Mouse (Mus musculus): ENCODE results near the gene Mrps34. TPM values are rescaled to one million over a fixed set of nuclear protein-coding genes. Genes with fewer than 3 reads are reported as not detected.
"Not testable (repeated sequence)": the region's sequence is repeated elsewhere in the genome, so short reads cannot be mapped to it uniquely, and the experiment has no call there.

The Mrps34 gene
- total RNA-seq, 2 experiments from 2014 or later: 75.8 to 95.7 TPM

GRCm38 (mm10) chr17:24923246-24923645 lies 28.3 kb downstream of the Mrps34 start:
- Histone ChIP-seq H3K27ac (no peak overlapping the region), H3K4me3 (no peak overlapping the region)
- intact Hi-C loops (cut with DNase I): no loop called here
- no peak for DNase-seq
- no peak for TF ChIP-seq CTCF (IDR thresholded peaks at IDR 0.05)

- no peak overlapping the region for H3K4me3 ChIP-seq
- TF ChIP-seq CTCF (IDR thresholded peaks at IDR 0.05): no peak
- no peak overlapping the region for H3K27ac ChIP-seq
- DNase-seq: no peak
- intact Hi-C loops (cut with DNase I): no loop called here
Observed at GRCm38 (mm10) chr17:24929506-24929905, 34.6 kb downstream of the Mrps34 start.

GRCm38 (mm10) chr17:24932431-24932830 lies 37.5 kb downstream of the Mrps34 start:
- no peak overlapping the region for H3K4me3 ChIP-seq
- intact Hi-C loops (cut with DNase I): no loop called here
- no peak overlapping the region for H3K27ac ChIP-seq
- DNase-seq: no peak
- TF ChIP-seq CTCF (IDR thresholded peaks at IDR 0.05): no peak

GRCm38 (mm10) chr17:24933163-24933562 lies 38.2 kb downstream of the Mrps34 start:
- TF ChIP-seq CTCF (IDR thresholded peaks at IDR 0.05): no peak
- intact Hi-C loops (cut with DNase I): no loop called here
- no peak overlapping the region for H3K4me3 ChIP-seq
- no peak overlapping the region for H3K27ac ChIP-seq
- DNase-seq: no peak

- H3K4me3 ChIP-seq: peak overlapping the region; percentile 99
- DNase-seq: no peak
- H3K27ac ChIP-seq: no peak overlapping the region
- intact Hi-C loops (cut with DNase I): loop anchor here (5.0 kb wide), 2 partner anchors 77 to 337 kb away; partner anchors contain the start of gene Ube2i
- TF ChIP-seq CTCF (IDR thresholded peaks at IDR 0.05): no peak
Observed at GRCm38 (mm10) chr17:24934926-24935325, 40.0 kb downstream of the Mrps34 start.

GRCm38 (mm10) chr17:24935666-24936065 lies 40.8 kb downstream of the Mrps34 start:
- intact Hi-C loops (cut with DNase I): loop anchor here (5.0 kb wide), 2 partner anchors 77 to 337 kb away; partner anchors contain the start of gene Ube2i
- Histone ChIP-seq H3K4me3 (peak overlapping the region; percentile 99), H3K27ac (peak overlapping the region; percentile 91; the same call in 1 of the 2 replicates)
- DNase-seq: no peak
- TF ChIP-seq CTCF (IDR thresholded peaks at IDR 0.05): no peak

GRCm38 (mm10) chr17:24936259-24937237 lies 41.6 kb downstream of the Mrps34 start, which contains the start of gene Mapk8ip3:
Gene Mapk8ip3, minus strand, starts transcription at chr17:24936977.
- Histone ChIP-seq H3K4me3 (peak within 1 kb of the TSS; percentile 99), H3K27ac (peak within 1 kb of the TSS; percentile 91)
- peak; percentile 98 for DNase-seq
- intact Hi-C loops (cut with DNase I): loop anchor here (5.0 kb wide), 2 partner anchors 76 to 336 kb away; partner anchors contain the start of gene Ube2i
- TF ChIP-seq CTCF (IDR thresholded peaks at IDR 0.05): peak; percentile 9; the same call in 1 of the 2 replicates

- TF ChIP-seq CTCF (IDR thresholded peaks at IDR 0.05): peak; percentile 8; the same call in 1 of the 2 replicates
- no peak for DNase-seq
- peak overlapping the region; percentile 91 for H3K27ac ChIP-seq
- intact Hi-C loops (cut with DNase I): loop anchor here (5.0 kb wide), 2 partner anchors 75 to 335 kb away; partner anchors contain the start of gene Ube2i
- peak overlapping the region; percentile 99 for H3K4me3 ChIP-seq
Observed at GRCm38 (mm10) chr17:24937266-24937665, 42.4 kb downstream of the Mrps34 start.

DNA sequence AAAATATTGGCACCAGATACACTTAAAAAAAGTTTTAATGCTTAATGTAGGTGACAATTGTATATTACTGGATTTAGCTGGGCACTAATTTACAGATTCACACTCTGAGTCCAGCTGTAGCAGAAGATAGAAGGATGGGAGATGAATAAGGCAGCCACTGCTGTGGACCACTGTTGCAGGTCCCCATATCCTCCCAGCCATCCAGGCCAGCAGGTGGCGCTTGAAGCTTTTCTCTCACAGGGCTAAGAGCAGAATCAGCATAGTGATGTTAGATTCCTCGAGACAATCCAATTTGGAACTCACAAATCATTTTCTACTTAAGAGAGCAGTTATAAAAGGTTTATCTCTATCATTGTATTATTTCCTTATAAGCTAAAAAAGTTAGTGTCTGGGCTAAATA lies 47.5 kb downstream of the Mrps34 start:
- intact Hi-C loops (cut with DNase I); H3K4me3 ChIP-seq; H3K27ac ChIP-seq: not testable (repeated sequence)
- TF ChIP-seq CTCF (IDR thresholded peaks at IDR 0.05): peak; percentile 74
- DNase-seq: peak; percentile 54

DNA sequence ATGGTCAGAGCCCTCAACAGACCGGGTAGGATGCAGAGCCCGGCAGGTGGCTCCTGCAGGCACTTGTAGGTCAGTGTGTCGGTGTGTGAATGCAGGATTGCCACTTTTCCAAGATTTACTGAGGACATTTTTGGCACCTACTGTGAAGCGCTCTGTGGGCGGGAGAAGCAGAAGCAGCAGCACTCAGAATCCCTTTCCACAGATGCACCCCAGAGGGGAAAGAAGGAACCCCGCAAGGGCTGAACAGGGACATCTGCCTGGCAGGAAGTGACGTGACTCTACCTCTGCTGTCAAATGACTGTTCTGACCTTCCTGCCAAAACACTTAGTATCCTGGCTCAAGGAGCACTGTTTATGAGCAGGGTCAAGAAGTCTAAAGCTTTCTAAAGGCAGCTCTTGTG lies 48.1 kb downstream of the Mrps34 start:
- intact Hi-C loops (cut with DNase I): no loop called here
- no peak overlapping the region for H3K4me3 ChIP-seq
- no peak for TF ChIP-seq CTCF (IDR thresholded peaks at IDR 0.05)
- no peak overlapping the region for H3K27ac ChIP-seq
- no peak for DNase-seq

GRCm38 (mm10) chr17:24943589-24943988 lies 48.7 kb downstream of the Mrps34 start:
- intact Hi-C loops (cut with DNase I); H3K27ac ChIP-seq; DNase-seq; H3K4me3 ChIP-seq: not testable (repeated sequence)

Other genes starting within 250 kb of the Mrps34 start
- 10 to 100 TPM; 27.8 to 52.9 TPM for gene Slc9a3r2, start 244.8 kb upstream of the Mrps34 start, total RNA-seq (2021)
- gene Npw, start 236.7 kb upstream of the Mrps34 start, total RNA-seq (2021): not detected
- 10 to 100 TPM; 22.1 to 24.5 TPM for gene Zfp598, start 225.4 kb upstream of the Mrps34 start, total RNA-seq (2021)
- not detected for gene Syngr3, start 205.2 kb upstream of the Mrps34 start, total RNA-seq (2021)
- 10 to 100 TPM; 32.8 to 37.5 TPM for gene Gfer, start 199.0 kb upstream of the Mrps34 start, total RNA-seq (2021)
- under 1 TPM; 0.56 to 0.74 TPM for gene Noxo1, start 198.9 kb upstream of the Mrps34 start, total RNA-seq (2021)
- gene Tbl3, start 187.5 kb upstream of the Mrps34 start, total RNA-seq (2021): 10 to 100 TPM; 15.5 to 16.7 TPM
- gene Rnf151, start 177.1 kb upstream of the Mrps34 start, total RNA-seq (2021): not detected
- 100 to 1,000 TPM; 508 to 641 TPM for gene Rps2, start 177.0 kb upstream of the Mrps34 start, total RNA-seq (2021)
- gene Ndufb10, start 170.6 kb upstream of the Mrps34 start, total RNA-seq (2021): 100 to 1,000 TPM; 367 to 608 TPM
- gene Rpl3l, start 167.3 kb upstream of the Mrps34 start, total RNA-seq (2021): 100 to 1,000 TPM; 753 to 889 TPM
- 100 to 1,000 TPM; 165 to 220 TPM for gene Msrb1, start 158.5 kb upstream of the Mrps34 start, total RNA-seq (2021)
- gene Hs3st6, start 142.1 kb upstream of the Mrps34 start, total RNA-seq (2021): not detected
- gene Meiob, start 90.8 kb upstream of the Mrps34 start, total RNA-seq (2021): not detected
- 10 to 100 TPM; 75.8 to 90.9 TPM for gene Hagh, start 55.0 kb upstream of the Mrps34 start, total RNA-seq (2021)
- gene Fahd1, start 44.8 kb upstream of the Mrps34 start, total RNA-seq (2021): 10 to 100 TPM; 34.6 to 50.6 TPM
- 1 to 10 TPM; 3.4 to 4.0 TPM for gene Igfals, start 29.1 kb upstream of the Mrps34 start, total RNA-seq (2021)
- gene Nubp2, start 8.8 kb upstream of the Mrps34 start, total RNA-seq (2021): 10 to 100 TPM; 10.5 to 11.3 TPM
- gene Spsb3, start 8.5 kb upstream of the Mrps34 start, total RNA-seq (2021): 10 to 100 TPM; 30.4 to 37.7 TPM
- gene Eme2, start within 50 bp of the Mrps34 start, total RNA-seq (2021): 10 to 100 TPM in 1 of 2 experiments, 1 to 10 TPM in 1; 9.3 to 10.9 TPM
- gene Nme3, start 1.4 kb downstream of the Mrps34 start, total RNA-seq (2021): 10 to 100 TPM; 10.2 to 13.1 TPM
- 10 to 100 TPM; 19.3 to 21.8 TPM for gene Mapk8ip3, start 41.9 kb downstream of the Mrps34 start, total RNA-seq (2021)
- gene Jpt2, start 65.6 kb downstream of the Mrps34 start, total RNA-seq (2021): 1 to 10 TPM; 5.3 to 6.8 TPM
- gene Cramp1l, start 120.7 kb downstream of the Mrps34 start, total RNA-seq (2021): 1 to 10 TPM; 6.3 to 7.1 TPM
- 1 to 10 TPM; 2.8 to 2.9 TPM for gene Ift140, start 121.0 kb downstream of the Mrps34 start, total RNA-seq (2021)
- 10 to 100 TPM in 1 of 2 experiments, 1 to 10 TPM in 1; 8.3 to 21.5 TPM for gene Tmem204, start 188.5 kb downstream of the Mrps34 start, total RNA-seq (2021)
- 10 to 100 TPM in 1 of 2 experiments, 1 to 10 TPM in 1; 4.5 to 11.4 TPM for gene Telo2, start 220.9 kb downstream of the Mrps34 start, total RNA-seq (2021)
- gene Ptx4, start 225.6 kb downstream of the Mrps34 start, total RNA-seq (2021): 1 to 10 TPM; 2.2 to 6.1 TPM
- gene Clcn7, start 238.3 kb downstream of the Mrps34 start, total RNA-seq (2021): 10 to 100 TPM; 16.2 to 19.2 TPM

Measured in gastrocnemius, adult 2 months (tissue).